Mouse (Mus musculus): ENCODE measurements around the gene Psma5. TPM values are rescaled to one million over a fixed set of nuclear protein-coding genes. Genes with fewer than 3 reads are reported as not detected.

The Psma5 gene
- polyA plus RNA-seq, 1 experiment from 2014 or later: 294 TPM

- H3K27ac ChIP-seq (ENCODE audit: low read length): peak overlapping the region; percentile 61; the same call in 1 of the 2 replicates
- no peak overlapping the region for H3K9ac ChIP-seq (replicated peaks; ENCODE audit: low read depth, low read length)
- no peaks in the 10 kb centered on the region for H3K9me3 ChIP-seq (ENCODE audit: control insufficient read depth, low read depth, low read length)
- ATAC-seq (ENCODE audit: insufficient number of reproducible peaks, insufficient read depth, low FRiP score, low read depth): no peak
- 52% methylated on average over 14 of the region's 14 CpGs for WGBS
- no peak overlapping the region for H3K4me3 ChIP-seq (ENCODE audit: low read depth, low read length)
- no peaks in the 10 kb centered on the region for H3K36me3 ChIP-seq (ENCODE audit: control insufficient read depth, insufficient read depth, low read length)
- peaks cover 42% of the 10 kb centered on the region for H3K4me1 ChIP-seq (ENCODE audit: control insufficient read depth, insufficient read depth, low read length)
- peak overlapping the region; percentile 21 for H3K4me2 ChIP-seq (replicated peaks; ENCODE audit: low read depth, low read length)
- no peaks in the 10 kb centered on the region for H3K27me3 ChIP-seq (ENCODE audit: control insufficient read depth, insufficient read depth, low read length)
Measured at GRCm38 (mm10) chr3:108286671-108287439, 30.1 kb downstream of the Psma5 start.

- Histone ChIP-seq H3K27ac (ENCODE audit: low read length) (peak overlapping the region; percentile 61), H3K4me2 (replicated peaks; ENCODE audit: low read depth, low read length) (peak overlapping the region; percentile 21), H3K27me3 (ENCODE audit: control insufficient read depth, insufficient read depth, low read length) (no peaks in the 10 kb centered on the region), H3K36me3 (ENCODE audit: control insufficient read depth, insufficient read depth, low read length) (no peaks in the 10 kb centered on the region), H3K9ac (replicated peaks; ENCODE audit: low read depth, low read length) (no peak overlapping the region), H3K4me3 (ENCODE audit: low read depth, low read length) (no peak overlapping the region), H3K4me1 (ENCODE audit: control insufficient read depth, insufficient read depth, low read length) (peaks cover 37% of the 10 kb centered on the region), H3K9me3 (ENCODE audit: control insufficient read depth, low read depth, low read length) (no peaks in the 10 kb centered on the region)
- WGBS: 24% methylated on average over 17 of the region's 17 CpGs
- peak; percentile 33; the same call in 1 of the 2 replicates for ATAC-seq (ENCODE audit: insufficient number of reproducible peaks, insufficient read depth, low FRiP score, low read depth)
Measured at GRCm38 (mm10) chr3:108287811-108288805, 31.4 kb downstream of the Psma5 start.

GRCm38 (mm10) chr3:108289311-108290130 lies 32.8 kb downstream of the Psma5 start:
- no peaks in the 10 kb centered on the region for H3K36me3 ChIP-seq (ENCODE audit: control insufficient read depth, insufficient read depth, low read length)
- no peak for ATAC-seq (ENCODE audit: insufficient number of reproducible peaks, insufficient read depth, low FRiP score, low read depth)
- WGBS: 67% methylated on average over 13 of the region's 13 CpGs
- H3K4me3 ChIP-seq (ENCODE audit: low read depth, low read length): no peak overlapping the region
- H3K9me3 ChIP-seq (ENCODE audit: control insufficient read depth, low read depth, low read length): no peaks in the 10 kb centered on the region
- peaks cover 44% of the 10 kb centered on the region for H3K4me1 ChIP-seq (ENCODE audit: control insufficient read depth, insufficient read depth, low read length)
- H3K4me2 ChIP-seq (replicated peaks; ENCODE audit: low read depth, low read length): no peak overlapping the region
- H3K9ac ChIP-seq (replicated peaks; ENCODE audit: low read depth, low read length): no peak overlapping the region
- H3K27ac ChIP-seq (ENCODE audit: low read length): no peak overlapping the region
- H3K27me3 ChIP-seq (ENCODE audit: control insufficient read depth, insufficient read depth, low read length): no peaks in the 10 kb centered on the region

- no peak for ATAC-seq (ENCODE audit: insufficient number of reproducible peaks, insufficient read depth, low FRiP score, low read depth)
- 73% methylated on average over 17 of the region's 17 CpGs for WGBS
- Histone ChIP-seq H3K4me3 (ENCODE audit: low read depth, low read length) (no peak overlapping the region), H3K4me2 (replicated peaks; ENCODE audit: low read depth, low read length) (no peak overlapping the region), H3K36me3 (ENCODE audit: control insufficient read depth, insufficient read depth, low read length) (no peaks in the 10 kb centered on the region), H3K4me1 (ENCODE audit: control insufficient read depth, insufficient read depth, low read length) (peaks cover 59% of the 10 kb centered on the region), H3K27ac (ENCODE audit: low read length) (no peak overlapping the region), H3K9me3 (ENCODE audit: control insufficient read depth, low read depth, low read length) (no peaks in the 10 kb centered on the region), H3K9ac (replicated peaks; ENCODE audit: low read depth, low read length) (no peak overlapping the region), H3K27me3 (ENCODE audit: control insufficient read depth, insufficient read depth, low read length) (no peaks in the 10 kb centered on the region)
Measured at GRCm38 (mm10) chr3:108291036-108291799, 34.5 kb downstream of the Psma5 start.

GRCm38 (mm10) chr3:108294398-108294797 lies 37.7 kb downstream of the Psma5 start:
- ATAC-seq (ENCODE audit: insufficient number of reproducible peaks, insufficient read depth, low FRiP score, low read depth): no peak
- Histone ChIP-seq H3K4me1 (ENCODE audit: control insufficient read depth, insufficient read depth, low read length) (peaks cover 40% of the 10 kb centered on the region), H3K9ac (replicated peaks; ENCODE audit: low read depth, low read length) (no peak overlapping the region), H3K27me3 (ENCODE audit: control insufficient read depth, insufficient read depth, low read length) (no peaks in the 10 kb centered on the region), H3K27ac (ENCODE audit: low read length) (peak overlapping the region; percentile 1; the same call in 1 of the 2 replicates), H3K4me2 (replicated peaks; ENCODE audit: low read depth, low read length) (no peak overlapping the region; the same call in 1 of the 2 replicates), H3K36me3 (ENCODE audit: control insufficient read depth, insufficient read depth, low read length) (no peaks in the 10 kb centered on the region), H3K4me3 (ENCODE audit: low read depth, low read length) (no peak overlapping the region), H3K9me3 (ENCODE audit: control insufficient read depth, low read depth, low read length) (no peaks in the 10 kb centered on the region)
- 19% methylated on average over 2 of the region's 2 CpGs for WGBS

- H3K36me3 ChIP-seq (ENCODE audit: control insufficient read depth, insufficient read depth, low read length): no peaks in the 10 kb centered on the region
- peak overlapping the region; percentile 13 for H3K4me2 ChIP-seq (replicated peaks; ENCODE audit: low read depth, low read length)
- ATAC-seq (ENCODE audit: insufficient number of reproducible peaks, insufficient read depth, low FRiP score, low read depth): no peak
- H3K27ac ChIP-seq (ENCODE audit: low read length): peak overlapping the region; percentile 62
- no peaks in the 10 kb centered on the region for H3K27me3 ChIP-seq (ENCODE audit: control insufficient read depth, insufficient read depth, low read length)
- H3K4me1 ChIP-seq (ENCODE audit: control insufficient read depth, insufficient read depth, low read length): peaks cover 35% of the 10 kb centered on the region
- 50% methylated on average over 14 of the region's 14 CpGs for WGBS
- H3K9me3 ChIP-seq (ENCODE audit: control insufficient read depth, low read depth, low read length): no peaks in the 10 kb centered on the region
- 0 out of 2 replicates have a peak overlapping the region, but pooled peaks have one; percentile 4 for H3K9ac ChIP-seq (replicated peaks; ENCODE audit: low read depth, low read length)
- H3K4me3 ChIP-seq (ENCODE audit: low read depth, low read length): no peak overlapping the region
Measured at GRCm38 (mm10) chr3:108295379-108296219, 38.9 kb downstream of the Psma5 start.

Data from stomach, embryonic 14.5 days (tissue).